Mouse (Mus musculus) megakaryocyte, embryonic 14.5 days (primary cell): ENCODE results near the gene Dusp6.

ENCODE experiments used
- FLI1 ChIP-seq: IDR thresholded peaks from 2 replicates; pipeline ENCODE4 v1.6.1; 2012; ENCODE audit warnings: low read length, inconsistent platforms, mixed read lengths
- GATA1 ChIP-seq: IDR thresholded peaks from 3 replicates; pipeline ENCODE4 v1.6.1; 2012; ENCODE audit warnings: mixed read lengths, low read length, inconsistent platforms, borderline replicate concordance

DNA sequence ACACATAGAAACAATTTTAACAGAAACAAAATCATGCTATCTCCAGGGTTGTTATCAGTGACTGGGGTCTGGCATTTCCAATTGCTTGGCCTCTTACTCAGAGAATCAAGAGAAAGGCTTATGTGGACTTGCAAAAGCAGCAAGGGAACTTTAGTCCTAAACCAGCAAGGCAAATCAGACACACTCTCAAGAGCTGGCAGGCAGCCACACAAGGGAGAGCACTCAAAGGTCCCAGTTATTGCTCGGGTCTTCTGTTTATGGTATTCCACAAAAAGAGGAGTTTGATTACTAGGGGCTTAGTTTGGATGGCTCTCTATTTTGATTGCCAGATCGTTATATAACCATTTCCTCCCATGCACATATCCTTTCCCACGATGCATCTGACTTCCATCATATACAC is 38.8 kb upstream of the Dusp6 start:
- TF ChIP-seq GATA1 (no peak), FLI1 (no peak)
